Mouse (Mus musculus) layer of hippocampus, postnatal 25 days (tissue): ENCODE measurements around the gene Ostn. TPM values are rescaled to one million over a fixed set of nuclear protein-coding genes. Genes with fewer than 3 reads are reported as not detected.

Source experiments
- DNase-seq, 2 experiments: peaks; one replicate each; pipeline ENCODE4 v3.0.0; 2022; ENCODE audit warnings: mixed read lengths in 2 of 2, low spot score in 1 of 2; ENCODE audit errors: extremely low spot score in 1 of 2
- total RNA-seq, 2 experiments: library from RNA; stranded (reverse); gene quantifications; 2 replicates each; pipeline ENCODE4 v1.2.3; 2021

Ostn gene
- total RNA-seq, 2 experiments from 2014 or later, result not detected

GRCm38 (mm10) chr16:27386850-27387407, 79.6 kb downstream of the Ostn start:
- DNase-seq, result no peak

GRCm38 (mm10) chr16:27387634-27388611, 80.6 kb downstream of the Ostn start:
- no peak for DNase-seq

- DNase-seq, result peak; percentile 58 to 73
Measured at GRCm38 (mm10) chr16:27388761-27389451, 81.6 kb downstream of the Ostn start, which contains the start of gene Ccdc50. Ccdc50 (plus strand) TSS chr16:27388869.

GRCm38 (mm10) chr16:27389534-27390282, 82.4 kb downstream of the Ostn start:
- no peak for DNase-seq

DNA sequence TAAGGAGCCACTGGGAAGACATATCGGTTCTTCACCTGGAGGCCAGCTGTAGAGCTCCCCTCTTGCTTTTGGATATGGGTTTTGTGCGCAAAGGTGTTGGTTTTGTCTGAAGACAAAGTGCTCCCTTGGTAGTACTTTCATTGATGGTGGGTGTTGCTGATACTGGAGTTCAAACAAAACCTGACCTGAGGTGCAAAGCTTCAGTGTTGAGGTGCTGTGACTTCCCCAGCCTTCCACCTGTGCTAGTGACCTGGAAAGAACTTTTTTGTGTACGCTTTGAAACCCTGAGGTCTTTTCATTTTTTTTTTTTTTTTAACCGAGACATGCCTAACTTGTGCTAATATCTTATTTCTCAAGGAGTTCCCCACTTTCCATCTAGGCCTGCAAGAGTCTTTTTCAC, 83.0 kb downstream of the Ostn start:
- DNase-seq, result no peak

DNA sequence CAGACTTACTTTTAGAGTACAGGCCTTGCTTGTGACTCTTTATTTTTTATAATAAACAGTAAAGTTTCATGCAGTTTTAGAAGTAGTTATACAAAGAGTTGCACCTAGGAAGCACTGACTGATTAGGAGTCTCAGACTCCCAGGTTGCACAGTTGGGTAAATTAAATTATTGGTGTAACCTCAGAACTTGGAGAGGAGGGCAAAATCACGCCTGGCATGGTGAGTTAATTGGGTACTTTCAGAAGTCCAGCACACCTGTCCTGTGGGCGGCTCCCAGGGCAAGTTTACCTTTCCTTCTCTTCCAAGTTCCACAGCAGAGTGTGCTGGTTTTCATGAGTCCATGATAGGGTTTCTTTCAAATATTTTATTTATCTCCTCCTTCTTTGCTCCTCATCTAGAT, 84.6 kb downstream of the Ostn start:
- DNase-seq, result no peak

- DNase-seq, result no peak
Measured at GRCm38 (mm10) chr16:27395251-27396037, 88.2 kb downstream of the Ostn start.

DNA sequence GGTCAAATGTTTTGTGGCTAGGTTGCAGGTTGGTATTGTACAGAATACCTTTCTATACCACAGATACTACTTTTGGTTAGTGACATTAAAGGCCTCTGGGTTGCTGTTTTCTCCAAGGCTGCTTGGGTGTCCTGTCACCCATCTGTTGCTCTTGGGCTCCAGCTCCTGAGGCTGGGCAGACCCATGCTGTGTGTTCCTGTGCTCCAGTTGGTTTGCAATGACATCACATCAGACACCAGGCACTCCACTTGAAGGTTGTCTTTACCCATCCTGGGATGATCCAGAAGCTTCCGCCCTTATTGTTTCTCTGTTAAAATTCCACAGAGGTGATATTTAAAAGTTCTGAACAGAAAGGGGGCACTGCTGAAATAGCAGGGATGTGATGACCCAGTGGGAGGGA, 89.7 kb downstream of the Ostn start:
- DNase-seq, result no peak

DNA sequence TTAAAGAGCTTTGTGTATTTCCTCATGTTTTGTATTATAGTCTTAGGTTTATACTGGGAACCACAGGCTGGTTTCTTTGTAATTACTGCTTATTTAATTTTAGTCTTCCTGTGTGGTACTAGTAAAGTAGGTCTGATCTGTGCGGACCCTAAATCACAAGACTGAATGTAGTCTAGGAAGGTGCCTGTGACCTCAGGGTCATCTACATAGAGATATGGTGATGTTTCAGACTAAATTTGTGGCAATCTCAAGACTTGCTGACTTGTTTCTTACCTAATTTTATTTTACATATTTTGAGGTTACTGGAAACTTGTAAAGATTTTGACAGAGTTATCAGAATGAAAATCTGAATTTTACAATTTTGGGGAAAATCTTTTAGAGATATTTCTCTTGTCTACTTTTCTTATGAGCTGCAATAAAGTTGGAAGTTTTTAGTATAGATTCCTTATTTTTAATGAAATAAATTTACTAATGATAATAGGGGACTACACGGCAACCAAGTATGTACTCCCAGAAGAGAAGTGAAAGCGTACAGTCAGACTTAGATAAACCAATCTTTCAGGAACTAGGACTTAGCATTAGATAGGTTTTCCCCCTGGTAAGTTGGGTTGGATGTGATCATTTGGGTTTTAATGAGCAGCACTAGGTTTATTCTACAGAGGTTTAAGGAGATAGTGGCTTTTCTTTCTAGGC, 91.9 kb downstream of the Ostn start:
- DNase-seq, result no peak

- no peak for DNase-seq
Measured at GRCm38 (mm10) chr16:27399719-27400253, 92.5 kb downstream of the Ostn start.

Other genes with a start within 250 kb of the Ostn start
- gene Uts2b, start 62.8 kb downstream of the Ostn start, total RNA-seq, result not detected
- gene Ccdc50, start 81.4 kb downstream of the Ostn start, total RNA-seq, result 10 to 100 TPM; 48.2 to 51.8 TPM